Mouse (Mus musculus) C2C12 (cell line): ENCODE measurements around the gene Brms1.

ENCODE experiments used
- CEBPB ChIP-seq: IDR thresholded peaks from one replicate; pipeline ENCODE4 v1.6.1; 2011; ENCODE audit warnings: low read depth, mild to moderate bottlenecking, control low read depth, moderate library complexity
- CTCF ChIP-seq: IDR thresholded peaks from one replicate; pipeline ENCODE4 v1.5.1; 2011; ENCODE audit not compliant: control insufficient read depth, insufficient read depth, insufficient read length
- FOSL1 ChIP-seq: IDR thresholded peaks from one replicate; pipeline ENCODE4 v1.8.0; 2011; ENCODE audit warnings: mild to moderate bottlenecking, low read length; ENCODE audit not compliant: poor library complexity, insufficient read depth, severe bottlenecking
- MAX ChIP-seq: IDR thresholded peaks from one replicate; pipeline ENCODE4 v1.6.1; 2011; ENCODE audit warnings: mild to moderate bottlenecking, control low read depth
- MYOD1 ChIP-seq: IDR thresholded peaks from one replicate; pipeline ENCODE4 v1.6.1; 2011; ENCODE audit warnings: low read depth; ENCODE audit not compliant: control insufficient read depth, insufficient read length
- MYOG ChIP-seq: IDR thresholded peaks from one replicate; pipeline ENCODE4 v1.6.1; 2011; ENCODE audit not compliant: control insufficient read depth, insufficient read length; ENCODE audit errors: extremely low read depth
- USF1 ChIP-seq: IDR thresholded peaks from one replicate; pipeline ENCODE4 v1.6.1; 2011; ENCODE audit warnings: low read depth, mild to moderate bottlenecking, control low read depth, moderate library complexity

GRCm38 (mm10) chr19:5049325-5049724 is 8.2 kb downstream of the Brms1 start:
- TF ChIP-seq CTCF (no peak), MAX (no peak), CEBPB (no peak), FOSL1 (no peak), MYOG (no peak), USF1 (no peak), MYOD1 (no peak)
